Mouse (Mus musculus): Measurements from ENCODE around the gene Akna. TPM values are rescaled to one million over a fixed set of nuclear protein-coding genes. Genes with fewer than 3 reads are reported as not detected.

Akna gene
- total RNA-seq, 2 experiments from 2014 or later, result 2.5 to 4.4 TPM

GRCm38 (mm10) chr4:63389121-63389886 is 13.8 kb downstream of the Akna start:
- DNase-seq (ENCODE audit: low spot score in 2 of 2), result no peak
- intact Hi-C loops (cut with DNase I), result no loop called here

GRCm38 (mm10) chr4:63388029-63388428 is 15.1 kb downstream of the Akna start:
- intact Hi-C loops (cut with DNase I), result no loop called here
- DNase-seq (ENCODE audit: low spot score in 2 of 2), result no peak

- DNase-seq (ENCODE audit: low spot score in 2 of 2), result no peak
- intact Hi-C loops (cut with DNase I), result no loop called here
Observed at GRCm38 (mm10) chr4:63385784-63386183, 17.4 kb downstream of the Akna start.

- DNase-seq (ENCODE audit: low spot score in 2 of 2), result no peak
- intact Hi-C loops (cut with DNase I), result no loop called here
Observed at GRCm38 (mm10) chr4:63385253-63385652, 17.9 kb downstream of the Akna start.

- intact Hi-C loops (cut with DNase I), result no loop called here
- no peak for DNase-seq (ENCODE audit: low spot score in 2 of 2)
Observed at GRCm38 (mm10) chr4:63384262-63384661, 18.9 kb downstream of the Akna start.

- intact Hi-C loops (cut with DNase I), result no loop called here
- no peak for DNase-seq (ENCODE audit: low spot score in 2 of 2)
Observed at GRCm38 (mm10) chr4:63383474-63383873, 19.7 kb downstream of the Akna start.

GRCm38 (mm10) chr4:63382676-63383369 is 20.3 kb downstream of the Akna start:
- intact Hi-C loops (cut with DNase I), result no loop called here
- no peak for DNase-seq (ENCODE audit: low spot score in 2 of 2)

GRCm38 (mm10) chr4:63377483-63377882 is 25.7 kb downstream of the Akna start:
- DNase-seq (ENCODE audit: low spot score in 2 of 2), result no peak
- intact Hi-C loops (cut with DNase I), result no loop called here

GRCm38 (mm10) chr4:63375367-63375766 is 27.8 kb downstream of the Akna start:
- no peak for DNase-seq (ENCODE audit: low spot score in 2 of 2)
- intact Hi-C loops (cut with DNase I), result loop anchor here (2.0 kb wide), 1 partner anchor 23 kb away; no protein-coding TSS in a partner anchor

GRCm38 (mm10) chr4:63374331-63374730 is 28.8 kb downstream of the Akna start:
- no peak for DNase-seq (ENCODE audit: low spot score in 2 of 2)
- intact Hi-C loops (cut with DNase I), result loop anchor here (2.0 kb wide), 1 partner anchor 24 kb away; no protein-coding TSS in a partner anchor

GRCm38 (mm10) chr4:63373404-63373803 is 29.8 kb downstream of the Akna start:
- intact Hi-C loops (cut with DNase I), result no loop called here

GRCm38 (mm10) chr4:63371890-63372289 is 31.3 kb downstream of the Akna start:
- no peak for DNase-seq (ENCODE audit: low spot score in 2 of 2)

More at GRCm38 (mm10) chr4:63373404-63373803, 29.8 kb downstream of the Akna start:
- no peak for DNase-seq (ENCODE audit: low spot score in 2 of 2)

GRCm38 (mm10) chr4:63370897-63371296 is 32.3 kb downstream of the Akna start:
- intact Hi-C loops (cut with DNase I), result no loop called here
- DNase-seq (ENCODE audit: low spot score in 2 of 2), result no peak

More at GRCm38 (mm10) chr4:63371890-63372289, 31.3 kb downstream of the Akna start:
- intact Hi-C loops (cut with DNase I), result no loop called here

GRCm38 (mm10) chr4:63368577-63368976 is 34.6 kb downstream of the Akna start:
- peak; percentile 74 to 85 for DNase-seq (ENCODE audit: low spot score in 2 of 2)
- intact Hi-C loops (cut with DNase I), result loop anchor here (2.0 to 5.0 kb wide), 3 partner anchors 40 to 1124 kb away; no protein-coding TSS in a partner anchor

GRCm38 (mm10) chr4:63362150-63362549 is 41.0 kb downstream of the Akna start, which contains the start of gene Orm2:
TSS of gene Orm2 (plus strand) at chr4:63362449.
- DNase-seq (ENCODE audit: low spot score in 2 of 2), result no peak
- intact Hi-C loops (cut with DNase I), result no loop called here

- intact Hi-C loops (cut with DNase I), result no loop called here
- no peak for DNase-seq (ENCODE audit: low spot score in 2 of 2)
Observed at GRCm38 (mm10) chr4:63359861-63360260, 43.3 kb downstream of the Akna start.

GRCm38 (mm10) chr4:63356981-63357570 is 46.1 kb downstream of the Akna start:
- no peak for DNase-seq (ENCODE audit: low spot score in 2 of 2)
- intact Hi-C loops (cut with DNase I), result no loop called here

GRCm38 (mm10) chr4:63355877-63356665 is 47.1 kb downstream of the Akna start, which contains the start of gene Orm3:
TSS of gene Orm3 (plus strand) at chr4:63356162.
- intact Hi-C loops (cut with DNase I), result no loop called here
- DNase-seq (ENCODE audit: low spot score in 2 of 2), result no peak

- intact Hi-C loops (cut with DNase I), result no loop called here
- DNase-seq (ENCODE audit: low spot score in 2 of 2), result no peak
Observed at GRCm38 (mm10) chr4:63348524-63348923, 54.6 kb downstream of the Akna start.

All from left cerebral cortex, postnatal 36 days (tissue).